Mouse (Mus musculus) cerebellum, adult 2 months (tissue): ENCODE measurements around the gene Atp9a. TPM values are rescaled to one million over a fixed set of nuclear protein-coding genes. Genes with fewer than 3 reads are reported as not detected.

ENCODE experiments used
- DNase-seq, 2 experiments: peaks; one replicate each; pipeline ENCODE4 v3.0.0; 2021
- H3K27ac ChIP-seq: fragments of 200-500 bp; 2 replicates; pipeline ENCODE4 v1.5.1; 2012; ENCODE audit warnings: low read length, control low read depth, inconsistent platforms; ENCODE audit not compliant: insufficient read depth
- H3K27me3 ChIP-seq: fragments of 200-500 bp; 2 replicates; pipeline ENCODE4 v1.6.1; 2012; ENCODE audit warnings: inconsistent platforms, mild to moderate bottlenecking, low read length, moderate library complexity; ENCODE audit not compliant: control insufficient read depth, insufficient read depth
- H3K4me1 ChIP-seq: fragments of 200-500 bp; 2 replicates; pipeline ENCODE4 v1.6.1; 2011; ENCODE audit warnings: low read length; ENCODE audit not compliant: control insufficient read depth, insufficient read depth
- H3K4me3 ChIP-seq: fragments of 200-500 bp; replicated peaks from 2 replicates; pipeline ENCODE3; 2011; ENCODE audit warnings: mild to moderate bottlenecking, low read depth, low read length, control low read depth; ENCODE audit not compliant: insufficient read depth
- CTCF ChIP-seq: fragments of 200-500 bp; IDR thresholded peaks from 2 replicates; pipeline ENCODE4 v1.5.1; 2011; ENCODE audit warnings: low read depth, mild to moderate bottlenecking, control low read depth, low read length, moderate library complexity, borderline replicate concordance; ENCODE audit not compliant: insufficient read depth
- POLR2A ChIP-seq: fragments of 200-500 bp; IDR thresholded peaks from 2 replicates; pipeline ENCODE4 v1.6.1; 2011; ENCODE audit warnings: low read length, control low read depth, borderline replicate concordance; ENCODE audit not compliant: insufficient read depth
- WGBS: fragments of 180-500 bp; shearing (Covaris S2); methylation state at CpG from one replicate; pipeline ENCODE4 v1.1.7; 2018; 5-methylcytosine and 5-hydroxymethylcytosine counted together
- polyA plus RNA-seq: library from polyadenylated mRNA; depleted of rRNA; stranded (reverse); fragments of >200 nt; gene quantifications from 2 replicates; pipeline ENCODE4 v1.2.3, GENCODE M21; 2012

Atp9a gene
- polyA plus RNA-seq, 1 experiment, result 321 TPM

DNA sequence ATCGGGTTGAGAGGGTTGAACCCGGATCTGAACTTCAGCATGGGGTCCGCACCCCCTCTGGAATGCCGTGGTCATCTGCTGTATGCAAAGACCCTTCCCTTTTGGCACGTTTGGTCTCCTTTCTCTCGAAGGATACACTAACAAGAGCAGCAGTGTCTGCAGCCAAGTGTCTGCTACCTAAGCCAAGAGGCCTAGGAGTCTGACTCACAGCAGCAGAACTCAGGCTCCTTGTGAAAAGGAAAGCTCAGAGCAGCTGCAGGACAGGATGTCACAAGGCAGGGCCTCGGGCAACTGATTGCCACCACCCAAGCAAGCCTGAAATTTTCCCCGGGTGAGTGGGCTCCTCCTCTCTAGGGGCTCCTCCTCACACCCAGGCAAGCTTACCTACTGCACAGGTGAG lies 94.0 kb downstream of the Atp9a start:
- TF ChIP-seq CTCF, result no peak
- TF ChIP-seq POLR2A, result no peak
- DNase-seq, result no peak
- Histone ChIP-seq H3K27ac (no peak overlapping the region), H3K4me3 (no peak overlapping the region), H3K4me1 (peaks cover 7% of the 10 kb centered on the region; the same call in 1 of the 2 replicates), H3K27me3 (no peaks in the 10 kb centered on the region)
- WGBS, result 69% methylated on average over 8 of the region's 8 CpGs

DNA sequence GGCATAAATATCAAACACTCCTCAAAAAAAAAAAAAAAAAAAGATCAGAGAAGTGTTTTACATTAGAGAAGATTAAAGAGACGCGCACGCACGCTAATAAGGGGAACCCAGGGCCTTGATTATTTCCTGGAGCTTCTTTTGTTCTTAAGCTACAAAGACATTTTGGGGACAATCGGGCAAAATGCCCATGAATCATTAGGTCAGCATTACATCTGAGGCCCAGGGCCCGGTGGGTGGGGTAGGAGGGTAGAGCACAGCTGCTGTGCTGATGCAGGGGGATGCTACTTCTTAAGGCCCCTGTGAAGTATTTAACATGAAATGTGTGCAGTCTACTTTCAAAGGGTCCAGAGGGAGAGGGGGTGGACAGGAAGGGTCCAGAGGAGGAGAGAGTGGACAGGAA lies 97.4 kb downstream of the Atp9a start:
- no peak overlapping the region for H3K4me3 ChIP-seq
- WGBS, result 69% methylated on average over 6 of the region's 6 CpGs
- TF ChIP-seq CTCF (no peak), POLR2A (no peak)
- H3K4me1 ChIP-seq, result no peaks in the 10 kb centered on the region
- no peak overlapping the region for H3K27ac ChIP-seq
- H3K27me3 ChIP-seq, result no peaks in the 10 kb centered on the region
- DNase-seq, result no peak

DNA sequence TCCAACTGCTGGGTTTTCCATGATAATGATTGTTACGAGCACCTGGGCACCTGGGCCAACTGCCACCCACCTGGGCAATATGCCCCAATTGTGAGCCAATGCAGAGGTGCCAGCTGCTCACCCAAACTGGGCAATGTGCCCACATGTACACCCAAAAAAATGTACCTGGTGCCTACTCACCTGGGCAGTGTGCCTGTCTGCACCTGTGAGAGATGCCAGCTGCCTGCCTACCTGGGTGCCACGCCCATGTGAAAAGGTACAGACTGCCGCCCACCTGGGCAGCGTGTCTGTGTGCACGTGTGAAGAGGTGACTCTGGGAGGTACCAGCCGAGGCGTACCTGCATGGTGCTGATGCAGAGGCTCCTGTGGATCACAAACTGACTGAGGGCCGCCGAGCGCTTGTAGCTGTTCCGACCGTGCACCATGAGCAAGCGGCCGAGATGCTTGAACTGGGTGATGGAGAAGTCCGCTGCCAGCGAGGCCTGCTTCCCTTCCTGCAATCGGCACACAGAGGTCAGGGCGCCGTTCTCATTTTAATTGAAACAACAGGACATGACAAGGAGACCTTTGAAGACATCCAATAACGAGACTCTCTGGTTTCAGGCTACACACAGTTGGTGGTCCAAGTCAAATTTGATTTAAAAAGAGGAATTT lies 98.6 kb downstream of the Atp9a start:
- WGBS, result 83% methylated on average over 20 of the region's 20 CpGs
- no peaks in the 10 kb centered on the region for H3K27me3 ChIP-seq
- TF ChIP-seq CTCF (no peak), POLR2A (no peak)
- H3K27ac ChIP-seq, result no peak overlapping the region
- H3K4me1 ChIP-seq, result no peaks in the 10 kb centered on the region
- no peak for DNase-seq
- H3K4me3 ChIP-seq, result no peak overlapping the region

DNA sequence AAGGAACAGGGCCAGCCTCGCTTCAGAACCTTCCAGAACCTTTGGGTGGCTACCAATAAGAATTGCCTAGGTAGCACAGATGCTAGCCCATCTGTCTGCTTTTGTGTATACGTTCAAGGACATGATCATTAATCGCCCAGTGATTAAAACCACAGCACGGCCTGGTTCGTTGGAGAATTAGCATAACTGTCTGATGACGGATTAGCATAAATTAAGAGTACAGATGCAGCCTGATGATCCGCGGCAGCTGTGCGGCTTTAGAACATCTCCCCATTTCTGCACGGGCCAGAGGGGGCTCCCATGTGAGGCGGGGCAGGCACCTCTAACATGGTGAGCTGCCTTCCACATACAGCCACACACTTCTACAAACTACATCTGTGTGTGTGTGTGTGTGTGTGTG lies 100.0 kb downstream of the Atp9a start:
- no peak for DNase-seq
- WGBS, result 38% methylated on average over 11 of the region's 11 CpGs
- TF ChIP-seq CTCF, result no peak
- TF ChIP-seq POLR2A, result no peak
- no peak overlapping the region for H3K27ac ChIP-seq
- no peaks in the 10 kb centered on the region for H3K4me1 ChIP-seq
- no peaks in the 10 kb centered on the region for H3K27me3 ChIP-seq
- no peak overlapping the region for H3K4me3 ChIP-seq

DNA sequence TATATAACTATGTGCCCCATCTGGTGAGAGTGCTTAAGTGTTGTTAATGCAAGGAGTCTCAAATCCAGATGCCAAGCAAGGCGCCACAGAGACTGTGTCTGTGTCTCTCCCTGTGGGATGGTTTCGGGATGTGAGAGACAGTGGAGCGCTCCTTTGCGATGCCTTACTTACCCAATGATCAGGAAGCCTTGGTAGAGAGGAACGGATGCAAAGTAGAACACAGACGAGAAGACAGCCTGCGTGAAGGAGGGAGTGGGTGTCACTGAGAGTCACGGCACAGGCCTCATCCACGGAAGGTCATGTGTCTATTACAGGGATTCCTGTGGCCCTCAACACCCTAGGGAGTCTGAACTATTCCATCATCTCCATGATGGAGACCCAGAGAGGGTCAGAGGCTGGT lies 101.7 kb downstream of the Atp9a start:
- Histone ChIP-seq H3K4me3 (no peak overlapping the region), H3K27ac (no peak overlapping the region), H3K4me1 (no peaks in the 10 kb centered on the region), H3K27me3 (no peaks in the 10 kb centered on the region)
- no peak for DNase-seq
- WGBS, result 92% methylated on average over 9 of the region's 9 CpGs
- no peak for TF ChIP-seq POLR2A
- TF ChIP-seq CTCF, result no peak

DNA sequence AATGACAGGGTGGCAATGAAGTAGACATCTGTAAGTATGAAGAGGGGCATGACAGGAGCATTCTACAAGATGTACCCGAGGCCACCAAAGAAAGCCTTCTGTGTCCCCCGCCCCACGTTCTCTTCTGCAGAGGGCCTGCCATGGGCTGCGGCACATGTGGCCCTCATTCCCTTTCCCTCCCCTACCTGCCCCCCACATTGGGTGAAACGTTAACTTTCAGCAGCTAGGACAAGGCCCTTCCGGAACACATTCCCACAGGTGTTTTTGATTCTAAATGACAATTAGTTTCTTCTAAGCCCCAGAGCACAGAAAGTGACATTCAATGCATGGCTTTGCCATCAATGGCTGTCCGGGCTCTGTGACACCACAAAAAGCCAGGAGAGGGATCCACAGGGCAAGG lies 107.3 kb downstream of the Atp9a start:
- TF ChIP-seq CTCF (no peak), POLR2A (no peak)
- no peak for DNase-seq
- 89% methylated on average over 7 of the region's 7 CpGs for WGBS

DNA sequence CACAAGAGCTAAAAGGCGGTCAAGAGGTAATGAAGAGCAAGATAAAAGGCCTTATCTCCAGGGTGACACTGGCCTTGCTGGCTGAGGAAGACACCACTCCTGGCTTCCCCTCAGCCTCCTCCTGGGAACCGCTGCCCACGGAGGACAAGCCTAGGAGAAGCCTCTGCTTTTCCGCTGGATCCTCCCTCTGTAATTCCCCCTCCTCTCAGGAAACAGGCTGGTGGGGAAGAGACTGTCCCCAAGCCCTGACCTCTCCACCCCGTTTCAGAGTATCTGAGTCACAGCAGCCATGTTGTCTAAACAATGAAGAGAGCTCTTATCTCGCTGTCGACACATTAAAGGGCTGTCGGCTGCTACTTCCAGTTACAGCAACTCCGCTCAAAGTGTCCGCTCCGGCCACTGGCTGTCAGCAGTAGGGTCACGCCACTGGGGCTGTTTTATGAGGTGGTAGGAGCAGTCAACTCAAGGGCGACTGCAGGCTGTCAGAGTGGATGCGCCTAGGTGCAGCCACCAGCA lies 108.8 kb downstream of the Atp9a start:
- no peak overlapping the region for H3K27ac ChIP-seq
- no peak for DNase-seq
- no peak overlapping the region for H3K4me3 ChIP-seq
- TF ChIP-seq POLR2A, result no peak
- no peak for TF ChIP-seq CTCF
- H3K4me1 ChIP-seq, result peaks cover 10% of the 10 kb centered on the region; the same call in 1 of the 2 replicates
- WGBS, result 79% methylated on average over 14 of the region's 14 CpGs
- H3K27me3 ChIP-seq, result no peaks in the 10 kb centered on the region

More for the DNA sequence above, 107.3 kb downstream of the Atp9a start:
- Histone ChIP-seq H3K27me3 (no peaks in the 10 kb centered on the region), H3K4me3 (no peak overlapping the region), H3K4me1 (peaks cover 10% of the 10 kb centered on the region; the same call in 1 of the 2 replicates), H3K27ac (no peak overlapping the region)

DNA sequence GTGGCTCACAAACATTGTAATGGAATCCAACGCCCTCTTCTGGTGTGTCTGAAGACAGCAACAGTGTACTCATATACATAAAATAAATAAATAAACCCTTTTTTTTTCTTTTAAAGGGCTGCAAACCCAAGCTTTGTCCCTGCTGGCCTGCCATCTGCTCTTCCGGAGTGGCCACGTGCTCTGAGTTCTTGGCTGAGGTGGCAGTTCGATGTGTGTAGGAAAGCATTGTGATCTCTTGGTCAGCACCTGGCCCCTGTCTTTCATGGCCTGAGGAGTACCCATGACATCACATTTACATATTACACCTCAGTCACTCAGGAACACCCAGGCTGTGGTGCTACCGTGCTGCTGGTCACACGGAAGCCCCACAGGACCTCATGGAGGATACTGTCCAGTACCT lies 109.7 kb downstream of the Atp9a start:
- DNase-seq, result peak in 1 of 2 experiments; percentile 62
- Histone ChIP-seq H3K4me3 (no peak overlapping the region), H3K27me3 (no peaks in the 10 kb centered on the region), H3K4me1 (peaks cover 10% of the 10 kb centered on the region; the same call in 1 of the 2 replicates), H3K27ac (no peak overlapping the region)
- 21% methylated on average over 6 of the region's 6 CpGs for whole genome bisulfite sequencing
- TF ChIP-seq CTCF, result no peak
- no peak for TF ChIP-seq POLR2A
